ENCODE assay signal across 21 mouse cellular contexts in genomic region chr16:60209151-60209550, GRCm38 (mm10).
"Had no signal": no experiment of that assay in that cellular context is flagged by ENCODE, and none has a peak within 500 bp of the region (broad histone marks: within the 10 kb centered on the region; RNA-seq: fewer than 3 reads in every experiment).

No protein-coding gene starts in this region.

- H3K36me3 ChIP-seq: limb, embryonic 12.5 days; limb, embryonic 15.5 days; midbrain, embryonic 12.5 days had no signal

- H3K9me3 ChIP-seq: limb, embryonic 12.5 days; limb, embryonic 15.5 days; midbrain, embryonic 12.5 days had no signal

- H3K4me3 ChIP-seq: layer of hippocampus, adult 2 months; left cerebral cortex, adult 2 months; limb, embryonic 12.5 days; limb, embryonic 15.5 days; midbrain, embryonic 12.5 days had no signal

- H3K4me2 ChIP-seq: limb, embryonic 12.5 days; limb, embryonic 15.5 days; liver, embryonic 11.5 days; lung, embryonic 14.5 days; midbrain, embryonic 12.5 days had no signal

- ATAC-seq: intestine, postnatal 0 days; liver, postnatal 0 days; lung, postnatal 0 days; midbrain, embryonic 16.5 days had no signal

- H3K27me3 ChIP-seq: limb, embryonic 12.5 days; limb, embryonic 15.5 days; midbrain, embryonic 12.5 days had no signal

- H3K4me1 ChIP-seq: limb, embryonic 12.5 days; limb, embryonic 15.5 days; midbrain, embryonic 12.5 days had no signal

- DNase-seq: kidney, adult 2 months; kidney, postnatal 25 days; layer of hippocampus, postnatal 36 days; left cerebral cortex, postnatal 4 days; liver, postnatal 0 days; lung, embryonic 14.5 days; thymus, adult 18-20 months; thymus, postnatal 14 days; thymus, postnatal 4 days had no signal

- H3K27ac ChIP-seq: kidney, postnatal 0 days; layer of hippocampus, adult 2 months; left cerebral cortex, adult 2 months; limb, embryonic 12.5 days; limb, embryonic 15.5 days; liver, embryonic 14.5 days; macrophage; midbrain, embryonic 12.5 days had no signal

- H3K9ac ChIP-seq: limb, embryonic 12.5 days; limb, embryonic 15.5 days; liver, embryonic 14.5 days; liver, postnatal 0 days; lung, embryonic 14.5 days; midbrain, embryonic 12.5 days had no signal
